Mouse (Mus musculus): ENCODE results near the gene Cyld.

GRCm38 (mm10) chr8:88775298-88775646 is 78.4 kb downstream of the Cyld start:
- TF ChIP-seq ZNF384 (IDR thresholded peaks at IDR 0.05; ENCODE audit: low read depth, low read length), result no peak
- TF ChIP-seq BHLHE40 (IDR thresholded peaks at IDR 0.05; ENCODE audit: low read depth, low read length), result no peak

All from CH12.LX (cell line).